Mouse (Mus musculus): ENCODE measurements at regions not wholly inside any gene's neighbourhood (a gene's known extent, or its start where the extent isn't known, plus 50 kb on each side); places are given as distances from the start of the nearest gene placed in this dataset.

GRCm38 (mm10) chr4:9005938-9006626, 767.2 kb upstream of the Car8 start:
- DNase-seq (ENCODE audit: low read depth, low spot score): no peak

GRCm38 (mm10) chr4:9003891-9004290, 765.0 kb upstream of the Car8 start:
- no peak for DNase-seq (ENCODE audit: low read depth, low spot score)

- DNase-seq (ENCODE audit: low read depth, low spot score): no peak
Measured at GRCm38 (mm10) chr4:9002380-9002779, 763.5 kb upstream of the Car8 start.

- DNase-seq (ENCODE audit: low read depth, low spot score): no peak
Measured at GRCm38 (mm10) chr4:8998606-8999005, 759.8 kb upstream of the Car8 start.

GRCm38 (mm10) chr4:8992171-8992570, 753.3 kb upstream of the Car8 start:
- no peak for DNase-seq (ENCODE audit: low read depth, low spot score)

GRCm38 (mm10) chr4:8990551-8990950, 751.7 kb upstream of the Car8 start:
- DNase-seq (ENCODE audit: low read depth, low spot score): no peak

- DNase-seq (ENCODE audit: low read depth, low spot score): no peak
Measured at GRCm38 (mm10) chr4:8989614-8990013, 750.8 kb upstream of the Car8 start.

GRCm38 (mm10) chr4:8989110-8989509, 750.3 kb upstream of the Car8 start:
- no peak for DNase-seq (ENCODE audit: low read depth, low spot score)

- DNase-seq (ENCODE audit: low read depth, low spot score): no peak
Measured at GRCm38 (mm10) chr4:8988345-8988733, 749.5 kb upstream of the Car8 start.

- DNase-seq (ENCODE audit: low read depth, low spot score): no peak
Measured at GRCm38 (mm10) chr4:8987544-8988344, 748.9 kb upstream of the Car8 start.

GRCm38 (mm10) chr4:8986394-8987091, 747.7 kb upstream of the Car8 start:
- no peak for DNase-seq (ENCODE audit: low read depth, low spot score)

- no peak for DNase-seq (ENCODE audit: low read depth, low spot score)
Measured at GRCm38 (mm10) chr4:8984059-8984606, 745.3 kb upstream of the Car8 start.

- no peak for DNase-seq (ENCODE audit: low read depth, low spot score)
Measured at GRCm38 (mm10) chr4:8978949-8979348, 740.1 kb upstream of the Car8 start.

GRCm38 (mm10) chr4:8969951-8970455, 731.2 kb upstream of the Car8 start:
- DNase-seq (ENCODE audit: low read depth, low spot score): no peak

- DNase-seq (ENCODE audit: low read depth, low spot score): no peak
Measured at GRCm38 (mm10) chr4:8968741-8969140, 729.9 kb upstream of the Car8 start.

GRCm38 (mm10) chr4:8967986-8968385, 729.1 kb upstream of the Car8 start:
- no peak for DNase-seq (ENCODE audit: low read depth, low spot score)

- DNase-seq (ENCODE audit: low read depth, low spot score): no peak
Measured at GRCm38 (mm10) chr4:8965563-8965962, 726.7 kb upstream of the Car8 start.

- DNase-seq (ENCODE audit: low read depth, low spot score): no peak
Measured at GRCm38 (mm10) chr4:8962959-8963572, 724.2 kb upstream of the Car8 start.

- DNase-seq (ENCODE audit: low read depth, low spot score): no peak
Measured at GRCm38 (mm10) chr4:8961851-8962250, 723.0 kb upstream of the Car8 start.

GRCm38 (mm10) chr4:8957771-8958170, 718.9 kb upstream of the Car8 start:
- DNase-seq (ENCODE audit: low read depth, low spot score): no peak

GRCm38 (mm10) chr4:8957023-8957343, 718.1 kb upstream of the Car8 start:
- DNase-seq (ENCODE audit: low read depth, low spot score): no peak
